Mouse (Mus musculus) thymus, postnatal 10 days (tissue): ENCODE measurements around the gene Ctag2.

Experiments used
- DNase-seq, 2 experiments: peaks; one replicate each; pipeline ENCODE4 v3.0.0; 2021; ENCODE audit warnings: low spot score in 2 of 2

The Ctag2 gene

GRCm38 (mm10) chrX:65047344-65047743 is at the start of gene Ctag2:
Gene Ctag2, plus strand, starts transcription at chrX:65047644.
- DNase-seq = no peak
